Mouse (Mus musculus): ENCODE measurements around the gene Tes. TPM values are rescaled to one million over a fixed set of nuclear protein-coding genes. Genes with fewer than 3 reads are reported as not detected.
A peak's percentile ranks its signal among the peaks of the same experiment; 100 is the strongest.
"Not testable (repeated sequence)": the region's sequence is repeated elsewhere in the genome, so short reads cannot be mapped to it uniquely, and the experiment has no call there.

Gene Tes
- polyA plus RNA-seq, 1 experiment from 2014 or later, result 114 TPM

- no peaks in the 10 kb centered on the region for H3K4me1 ChIP-seq (replicated peaks; ENCODE audit: control insufficient read depth, insufficient read depth)
- TF ChIP-seq CTCF (IDR thresholded peaks at IDR 0.05; ENCODE audit: low read depth) (no peak), EP300 (optimal IDR thresholded peaks at IDR 0.05) (no peak)
- H3K4me2 ChIP-seq (replicated peaks; ENCODE audit: low read depth), result no peak overlapping the region
- H3K36me3 ChIP-seq (ENCODE audit: control insufficient read depth, insufficient read depth, low read length), result no peaks in the 10 kb centered on the region
- WGBS, result 49% methylated on average over 2 of the region's 2 CpGs
- ATAC-seq (ENCODE audit: low FRiP score, low TSS enrichment), result no peak
- H3K9me3 ChIP-seq (ENCODE audit: control insufficient read depth, low read length), result no peaks in the 10 kb centered on the region
- no peak for DNase-seq (ENCODE audit: low spot score)
- H3K27me3 ChIP-seq (ENCODE audit: control insufficient read depth, insufficient read depth, low read length), result no peaks in the 10 kb centered on the region
- H3K4me3 ChIP-seq (ENCODE audit: low read depth, low read length), result no peak overlapping the region
- H3K27ac ChIP-seq (replicated peaks), result no peak overlapping the region
- H3K9ac ChIP-seq (ENCODE audit: low read length), result no peak overlapping the region
Observed at GRCm38 (mm10) chr6:17060154-17060553, 4.8 kb upstream of the Tes start.

DNA sequence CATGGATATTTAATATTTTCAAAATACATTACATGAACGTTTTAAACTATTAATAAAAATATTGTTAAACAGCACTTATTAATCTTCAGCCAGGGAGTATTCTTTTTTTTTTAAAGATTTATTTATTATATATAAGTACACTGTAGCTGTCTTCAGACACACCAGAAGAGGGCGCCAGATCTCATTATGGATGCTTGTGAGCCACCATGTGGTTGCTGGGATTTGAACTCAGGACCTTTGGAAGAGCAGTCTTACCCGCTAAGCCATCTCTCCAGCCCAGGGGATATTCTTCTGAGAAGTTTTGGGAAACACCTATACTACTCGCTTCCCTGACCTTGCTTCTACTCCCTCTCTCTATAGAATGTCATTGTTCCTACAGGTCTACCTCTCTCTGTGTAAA, 3.1 kb upstream of the Tes start:
- not testable (repeated sequence) for H3K36me3 ChIP-seq (ENCODE audit: control insufficient read depth, insufficient read depth, low read length); DNase-seq (ENCODE audit: low spot score); H3K4me1 ChIP-seq (replicated peaks; ENCODE audit: control insufficient read depth, insufficient read depth); H3K4me2 ChIP-seq (replicated peaks; ENCODE audit: low read depth); ATAC-seq (ENCODE audit: low FRiP score, low TSS enrichment); H3K4me3 ChIP-seq (ENCODE audit: low read depth, low read length); H3K27ac ChIP-seq (replicated peaks); H3K27me3 ChIP-seq (ENCODE audit: control insufficient read depth, insufficient read depth, low read length); H3K9ac ChIP-seq (ENCODE audit: low read length); H3K9me3 ChIP-seq (ENCODE audit: control insufficient read depth, low read length)
- peak; percentile 26 for TF ChIP-seq CTCF (IDR thresholded peaks at IDR 0.05; ENCODE audit: low read depth)
- 72% methylated on average over 4 of the region's 4 CpGs for WGBS

GRCm38 (mm10) chr6:17062366-17062765, 2.6 kb upstream of the Tes start:
- 56% methylated on average over 6 of the region's 6 CpGs for WGBS
- Histone ChIP-seq H3K9ac (ENCODE audit: low read length) (no peak overlapping the region), H3K4me2 (replicated peaks; ENCODE audit: low read depth) (no peak overlapping the region), H3K4me1 (replicated peaks; ENCODE audit: control insufficient read depth, insufficient read depth) (no peaks in the 10 kb centered on the region), H3K36me3 (ENCODE audit: control insufficient read depth, insufficient read depth, low read length) (no peaks in the 10 kb centered on the region), H3K27me3 (ENCODE audit: control insufficient read depth, insufficient read depth, low read length) (no peaks in the 10 kb centered on the region), H3K4me3 (ENCODE audit: low read depth, low read length) (no peak overlapping the region), H3K27ac (replicated peaks) (no peak overlapping the region), H3K9me3 (ENCODE audit: control insufficient read depth, low read length) (no peaks in the 10 kb centered on the region)
- DNase-seq (ENCODE audit: low spot score), result peak; percentile 52
- TF ChIP-seq CTCF (IDR thresholded peaks at IDR 0.05; ENCODE audit: low read depth) (no peak), EP300 (optimal IDR thresholded peaks at IDR 0.05) (no peak)
- ATAC-seq (ENCODE audit: low FRiP score, low TSS enrichment), result no peak

DNA sequence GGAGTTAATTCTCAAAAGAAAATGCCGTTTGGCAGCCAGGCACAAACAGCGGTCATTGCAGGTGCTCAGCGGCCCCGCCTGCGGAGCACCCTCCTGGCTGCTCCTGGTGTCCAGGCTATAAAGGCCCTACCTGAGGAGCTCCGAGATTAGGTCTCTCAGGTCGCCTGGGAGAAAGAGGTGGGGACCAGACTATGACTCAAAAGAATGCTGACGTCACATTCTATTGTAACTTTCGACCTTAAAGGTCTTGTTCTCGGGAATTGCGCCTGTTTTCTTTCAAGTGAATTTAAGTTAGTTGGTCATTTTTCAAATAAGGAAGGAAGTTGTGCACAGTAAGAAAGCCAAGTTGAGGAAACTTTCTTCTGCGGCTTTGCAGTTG, 831 bp downstream of the Tes start:
- no peaks in the 10 kb centered on the region for H3K4me1 ChIP-seq (replicated peaks; ENCODE audit: control insufficient read depth, insufficient read depth)
- H3K9me3 ChIP-seq (ENCODE audit: control insufficient read depth, low read length), result no peaks in the 10 kb centered on the region
- H3K27ac ChIP-seq (replicated peaks), result peak overlapping the region; percentile 90
- DNase-seq (ENCODE audit: low spot score) (peak; percentile 68), ATAC-seq (ENCODE audit: low FRiP score, low TSS enrichment) (peak; percentile 85)
- 2% methylated on average over 12 of the region's 12 CpGs for WGBS
- H3K4me3 ChIP-seq (ENCODE audit: low read depth, low read length), result peak overlapping the region; percentile 85
- no peaks in the 10 kb centered on the region for H3K36me3 ChIP-seq (ENCODE audit: control insufficient read depth, insufficient read depth, low read length)
- peak overlapping the region; percentile 90 for H3K9ac ChIP-seq (ENCODE audit: low read length)
- H3K27me3 ChIP-seq (ENCODE audit: control insufficient read depth, insufficient read depth, low read length), result no peaks in the 10 kb centered on the region
- TF ChIP-seq EP300 (optimal IDR thresholded peaks at IDR 0.05) (no peak), CTCF (IDR thresholded peaks at IDR 0.05; ENCODE audit: low read depth) (no peak)
- H3K4me2 ChIP-seq (replicated peaks; ENCODE audit: low read depth), result peak overlapping the region; percentile 83

- TF ChIP-seq EP300 (optimal IDR thresholded peaks at IDR 0.05) (no peak), CTCF (IDR thresholded peaks at IDR 0.05; ENCODE audit: low read depth) (no peak)
- no peaks in the 10 kb centered on the region for H3K36me3 ChIP-seq (ENCODE audit: control insufficient read depth, insufficient read depth, low read length)
- ATAC-seq (ENCODE audit: low FRiP score, low TSS enrichment), result no peak
- H3K9ac ChIP-seq (ENCODE audit: low read length), result peak overlapping the region; percentile 51; the same call in 1 of the 2 replicates
- 35% methylated on average over 11 of the region's 11 CpGs for WGBS
- H3K4me3 ChIP-seq (ENCODE audit: low read depth, low read length), result peak overlapping the region; percentile 85
- DNase-seq (ENCODE audit: low spot score), result no peak
- H3K27ac ChIP-seq (replicated peaks), result peak overlapping the region; percentile 90
- no peaks in the 10 kb centered on the region for H3K9me3 ChIP-seq (ENCODE audit: control insufficient read depth, low read length)
- no peaks in the 10 kb centered on the region for H3K27me3 ChIP-seq (ENCODE audit: control insufficient read depth, insufficient read depth, low read length)
- peak overlapping the region; percentile 83 for H3K4me2 ChIP-seq (replicated peaks; ENCODE audit: low read depth)
- H3K4me1 ChIP-seq (replicated peaks; ENCODE audit: control insufficient read depth, insufficient read depth), result no peaks in the 10 kb centered on the region
Observed at GRCm38 (mm10) chr6:17066211-17066940, 1.4 kb downstream of the Tes start.

GRCm38 (mm10) chr6:17071899-17072298, 7.0 kb downstream of the Tes start:
- Histone ChIP-seq H3K36me3 (ENCODE audit: control insufficient read depth, insufficient read depth, low read length) (no peaks in the 10 kb centered on the region), H3K4me2 (replicated peaks; ENCODE audit: low read depth) (no peak overlapping the region), H3K4me3 (ENCODE audit: low read depth, low read length) (no peak overlapping the region), H3K9ac (ENCODE audit: low read length) (no peak overlapping the region), H3K4me1 (replicated peaks; ENCODE audit: control insufficient read depth, insufficient read depth) (no peaks in the 10 kb centered on the region), H3K9me3 (ENCODE audit: control insufficient read depth, low read length) (no peaks in the 10 kb centered on the region), H3K27me3 (ENCODE audit: control insufficient read depth, insufficient read depth, low read length) (no peaks in the 10 kb centered on the region), H3K27ac (replicated peaks) (no peak overlapping the region)
- 79% methylated on average over 3 of the region's 3 CpGs for WGBS
- DNase-seq (ENCODE audit: low spot score) (no peak), ATAC-seq (ENCODE audit: low FRiP score, low TSS enrichment) (no peak)
- no peak for TF ChIP-seq EP300 (optimal IDR thresholded peaks at IDR 0.05)
- TF ChIP-seq CTCF (IDR thresholded peaks at IDR 0.05; ENCODE audit: low read depth), result no peak

Measured in stomach, postnatal 0 days (tissue).